Mouse (Mus musculus): ENCODE measurements around the gene Lzts2. TPM values are rescaled to one million over a fixed set of nuclear protein-coding genes. Genes with fewer than 3 reads are reported as not detected.
A peak's percentile ranks its signal among the peaks of the same experiment; 100 is the strongest.
"Not testable (repeated sequence)": the region's sequence is repeated elsewhere in the genome, so short reads cannot be mapped to it uniquely, and the experiment has no call there.

The Lzts2 gene
- total RNA-seq, 2 experiments from 2014 or later: 70.6 to 72.7 TPM

DNA sequence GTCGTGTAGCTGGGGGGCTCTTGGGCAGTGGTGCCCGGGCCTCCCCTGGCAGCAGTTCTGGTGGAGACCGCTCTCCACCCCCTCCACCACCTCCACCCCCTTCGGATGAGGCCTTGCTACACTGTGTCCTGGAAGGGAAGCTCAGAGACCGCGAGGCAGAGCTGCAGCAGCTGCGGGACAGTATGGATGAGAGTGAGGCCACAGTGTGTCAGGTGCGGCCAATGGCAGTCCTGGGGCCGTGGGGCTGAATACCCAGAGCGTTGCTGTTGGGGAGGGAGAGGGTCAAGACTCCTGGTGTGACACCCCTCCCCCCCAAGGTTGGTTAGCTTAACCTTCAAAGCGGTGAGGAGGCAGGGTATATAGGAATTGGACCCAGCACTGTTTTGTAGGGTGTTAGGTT lies 9.8 kb downstream of the Lzts2 start:
- DNase-seq (ENCODE audit: low spot score in 2 of 2): no peak

GRCm38 (mm10) chr19:45024775-45025174 lies 10.6 kb downstream of the Lzts2 start:
- no peak for DNase-seq (ENCODE audit: low spot score in 2 of 2)

DNA sequence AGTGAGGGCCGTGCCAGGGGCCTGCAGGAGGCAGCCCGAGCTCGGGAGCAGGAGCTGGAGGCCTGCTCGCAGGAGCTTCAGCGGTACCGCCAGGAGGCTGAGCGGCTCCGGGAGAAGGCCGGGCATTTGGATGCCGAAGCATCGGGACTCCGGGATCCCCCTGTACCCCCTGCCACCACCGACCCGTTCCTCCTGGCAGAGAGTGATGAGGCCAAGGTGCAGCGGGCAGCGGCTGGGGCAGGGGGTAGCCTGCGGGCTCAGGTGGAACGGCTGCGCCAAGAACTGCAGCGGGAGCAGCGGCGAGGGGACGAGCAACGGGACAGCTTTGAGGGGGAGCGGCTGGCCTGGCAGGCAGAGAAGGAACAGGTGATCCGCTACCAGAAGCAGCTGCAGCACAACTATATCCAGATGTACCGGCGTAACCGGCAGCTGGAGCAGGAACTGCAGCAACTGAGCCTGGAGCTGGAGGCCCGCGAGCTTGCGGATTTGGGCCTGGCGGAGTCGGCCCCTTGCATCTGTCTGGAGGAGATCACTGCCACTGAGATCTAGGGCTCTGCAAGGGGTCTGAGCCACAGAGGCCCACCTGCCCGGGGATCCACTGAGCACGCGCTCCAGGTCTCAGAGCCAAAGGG lies 11.8 kb downstream of the Lzts2 start:
- no peak for DNase-seq (ENCODE audit: low spot score in 2 of 2)

DNA sequence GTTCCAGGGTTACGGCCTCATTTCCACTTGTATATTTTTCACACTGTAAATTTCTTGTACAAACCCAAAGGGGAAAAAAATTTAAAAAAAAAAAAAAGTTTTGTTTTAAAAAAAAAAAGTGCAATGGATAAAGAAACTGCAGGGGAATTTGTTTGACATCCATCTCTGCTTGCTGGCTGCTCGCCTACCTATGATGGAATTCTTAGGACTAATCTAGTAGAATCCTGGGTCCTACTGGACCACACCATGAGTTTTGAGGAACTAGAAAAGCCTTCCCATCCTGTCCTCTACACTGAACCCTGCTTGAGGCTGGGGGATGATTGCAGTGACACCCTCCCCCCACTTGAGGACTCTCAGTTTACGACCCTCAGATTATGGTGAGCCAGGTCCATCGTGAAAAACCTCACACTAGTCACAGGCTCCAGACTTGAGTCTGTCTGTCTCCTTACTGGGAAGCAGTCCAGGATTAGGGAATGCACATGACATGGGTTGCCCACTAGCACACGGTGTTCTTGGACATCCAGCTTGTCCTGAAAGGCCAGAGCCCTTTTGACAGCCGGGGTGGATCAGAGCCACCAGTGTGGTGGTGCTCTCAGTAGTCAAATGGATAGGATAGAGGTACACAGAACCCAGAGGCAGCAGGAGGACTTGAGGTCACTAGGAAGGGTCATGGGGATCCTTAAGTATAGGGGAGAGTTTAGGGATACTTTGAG lies 12.9 kb downstream of the Lzts2 start:
- DNase-seq (ENCODE audit: low spot score in 2 of 2): no peak

- no peak for DNase-seq (ENCODE audit: low spot score in 2 of 2)
Measured at GRCm38 (mm10) chr19:45027848-45028247, 13.6 kb downstream of the Lzts2 start.

GRCm38 (mm10) chr19:45028746-45029145 lies 14.5 kb downstream of the Lzts2 start:
- no peak for DNase-seq (ENCODE audit: low spot score in 2 of 2)

GRCm38 (mm10) chr19:45029571-45029970 lies 15.4 kb downstream of the Lzts2 start:
- DNase-seq (ENCODE audit: low spot score in 2 of 2): no peak

DNA sequence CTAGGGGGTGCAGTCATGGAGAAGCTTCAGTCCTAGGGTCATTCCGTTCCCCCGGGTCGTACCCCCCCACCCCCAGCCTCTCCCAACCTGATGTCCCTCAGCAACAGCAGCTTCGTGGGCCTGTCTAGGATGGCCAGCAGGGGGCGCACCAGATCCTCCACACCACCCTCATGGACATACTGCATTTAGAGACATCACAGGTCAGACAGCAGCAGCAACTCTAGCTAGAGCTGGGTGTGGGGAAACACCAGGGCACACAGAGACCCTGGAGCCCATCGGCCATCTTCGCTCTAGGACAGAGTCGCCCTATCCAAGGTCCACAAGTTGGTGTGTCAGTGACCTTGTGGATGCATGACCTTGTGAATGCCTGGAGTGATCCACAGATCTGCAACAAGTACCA lies 15.9 kb downstream of the Lzts2 start:
- peak; percentile 65 to 68 for DNase-seq (ENCODE audit: low spot score in 2 of 2)

GRCm38 (mm10) chr19:45030746-45031693 lies 16.8 kb downstream of the Lzts2 start:
- peak; percentile 72 to 73 for DNase-seq (ENCODE audit: low spot score in 2 of 2)

DNA sequence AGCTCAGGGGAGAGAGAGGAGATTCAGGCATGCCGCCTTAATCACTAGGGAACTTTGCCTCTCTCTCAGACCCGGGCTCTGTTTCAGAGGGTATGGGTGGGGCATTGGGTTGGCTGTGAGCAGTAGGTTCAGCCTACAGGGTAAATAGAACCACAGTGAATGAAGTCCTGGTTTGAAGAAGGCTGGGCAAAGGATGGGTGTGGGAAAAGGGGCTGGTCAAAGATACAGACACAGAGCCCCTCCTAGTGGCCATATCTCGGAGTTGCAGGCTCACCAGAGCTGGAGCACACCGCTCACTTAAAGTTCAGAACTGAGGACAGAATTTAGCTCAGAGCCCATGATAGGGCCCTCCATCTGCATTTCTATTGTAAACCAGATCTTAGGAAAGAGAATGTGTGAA lies 17.6 kb downstream of the Lzts2 start:
- DNase-seq (ENCODE audit: low spot score in 2 of 2): peak; percentile 75 to 78

- no peak for DNase-seq (ENCODE audit: low spot score in 2 of 2)
Measured at GRCm38 (mm10) chr19:45032570-45033332, 18.5 kb downstream of the Lzts2 start.

- DNase-seq (ENCODE audit: low spot score in 2 of 2): peak; percentile 68 to 71
Measured at GRCm38 (mm10) chr19:45036867-45037266, 22.7 kb downstream of the Lzts2 start.

DNA sequence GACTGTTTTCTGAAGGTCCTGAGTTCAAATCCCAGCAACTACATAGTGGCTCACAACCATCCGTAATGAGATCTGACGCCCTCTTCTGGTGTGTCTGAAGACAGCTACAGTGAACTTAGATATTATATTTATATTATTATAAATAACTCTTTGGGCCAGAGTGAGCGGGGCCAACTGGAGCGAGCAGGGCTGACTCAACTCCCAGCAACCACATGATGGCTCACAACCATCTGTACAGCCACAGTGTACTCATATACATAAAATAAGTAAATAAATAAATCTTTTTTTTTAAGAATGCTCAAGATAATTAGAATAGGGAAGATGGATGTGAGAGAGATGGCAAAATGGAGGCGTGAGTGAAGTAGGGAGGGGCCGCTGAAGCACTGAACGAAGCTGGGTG lies 24.0 kb downstream of the Lzts2 start:
- not testable (repeated sequence) for DNase-seq (ENCODE audit: low spot score in 2 of 2)

- DNase-seq (ENCODE audit: low spot score in 2 of 2): no peak
Measured at GRCm38 (mm10) chr19:45040214-45040613, 26.0 kb downstream of the Lzts2 start.

DNA sequence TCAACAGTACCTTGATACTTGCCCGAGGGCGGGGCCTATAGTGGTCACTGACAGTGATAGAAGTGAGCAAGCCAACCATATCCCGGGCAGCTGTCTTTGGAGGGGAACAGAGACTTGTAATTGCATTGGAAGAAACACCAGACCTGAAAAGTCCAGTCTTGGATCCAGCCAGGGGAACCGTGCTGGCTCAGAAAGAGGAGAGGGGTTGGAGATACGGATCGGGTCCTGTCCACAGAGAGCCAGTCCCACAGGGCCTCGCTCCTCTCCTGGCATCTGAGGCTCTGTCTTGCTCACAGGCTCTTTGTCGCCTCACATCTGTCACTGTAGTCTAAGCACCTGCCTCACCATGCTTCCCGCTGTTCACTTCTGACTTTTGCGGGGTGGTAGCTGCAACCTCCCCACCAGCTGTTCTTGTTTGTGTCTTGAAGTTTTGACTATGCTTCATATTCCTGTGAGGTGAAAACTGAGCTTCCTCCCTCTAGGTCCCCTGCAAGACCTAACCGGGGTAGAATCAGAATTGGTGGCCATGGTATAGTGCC lies 30.2 kb downstream of the Lzts2 start:
- no peak for DNase-seq (ENCODE audit: low spot score in 2 of 2)

DNA sequence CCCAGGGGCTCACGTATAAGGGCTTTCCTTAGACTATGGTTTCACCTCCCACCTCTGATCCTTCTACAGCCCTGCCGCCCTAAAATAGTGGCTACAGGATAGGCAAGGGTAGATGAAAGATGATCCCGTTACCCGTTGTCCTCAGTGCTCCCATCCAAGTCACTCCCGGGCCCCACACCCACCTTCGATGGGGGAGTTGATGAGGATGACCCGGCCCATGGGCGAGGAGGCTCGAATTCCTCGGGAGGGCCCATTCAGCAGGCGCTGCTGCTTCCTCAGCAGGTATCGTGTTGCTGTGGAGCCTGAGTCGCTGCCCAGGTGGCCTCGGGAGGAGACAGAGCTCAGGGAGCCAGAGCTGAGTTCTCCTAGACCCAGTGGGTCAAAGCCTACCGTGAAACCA lies 31.0 kb downstream of the Lzts2 start:
- DNase-seq (ENCODE audit: low spot score in 2 of 2): no peak

GRCm38 (mm10) chr19:45045651-45046050 lies 31.4 kb downstream of the Lzts2 start, which contains the start of gene Pdzd7:
Gene Pdzd7, minus strand, starts transcription at chr19:45045717.
- no peak for DNase-seq (ENCODE audit: low spot score in 2 of 2)

DNA sequence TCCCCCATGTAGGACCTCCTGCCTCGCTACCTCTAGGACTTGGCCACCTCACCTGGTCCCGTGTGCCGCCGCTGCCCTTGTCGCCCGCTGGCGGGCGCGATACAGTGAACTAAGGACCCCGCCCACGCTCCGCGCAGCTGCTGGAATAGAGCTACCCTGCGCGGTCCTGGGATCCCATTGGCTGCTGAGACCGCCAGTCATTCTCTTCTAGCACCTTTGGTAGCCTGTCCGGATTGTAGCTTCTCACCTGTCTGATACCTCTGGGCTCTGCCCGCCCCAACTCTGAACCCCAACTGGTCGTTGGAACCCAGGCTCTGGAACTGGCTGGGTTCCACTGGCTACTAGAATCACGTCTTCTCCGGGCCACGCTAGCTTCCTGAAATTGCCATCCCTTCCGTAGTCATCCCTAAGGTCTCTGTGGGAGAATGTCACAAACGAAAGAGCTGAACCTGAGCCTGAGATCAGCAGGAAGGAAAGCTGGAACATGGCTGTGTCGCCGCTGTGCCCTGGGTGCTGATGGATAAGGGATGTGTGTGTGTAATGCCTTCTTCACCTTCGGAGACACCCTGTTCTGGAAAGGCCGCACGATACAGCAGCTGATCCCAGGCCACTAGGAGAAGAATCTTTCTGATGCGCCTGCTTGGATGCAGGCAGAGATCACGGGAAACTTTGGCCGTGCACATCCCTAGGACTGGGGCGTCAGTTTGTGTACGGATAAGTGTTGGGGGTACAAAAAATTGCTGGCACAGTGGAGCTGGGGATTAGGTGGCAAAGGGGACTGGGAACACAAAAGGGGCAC lies 32.5 kb downstream of the Lzts2 start:
- DNase-seq (ENCODE audit: low spot score in 2 of 2): peak; percentile 75 to 77

- peak; percentile 89 to 92 for DNase-seq (ENCODE audit: low spot score in 2 of 2)
Measured at GRCm38 (mm10) chr19:45047417-45047934, 33.3 kb downstream of the Lzts2 start, which contains the start of gene Sfxn3. Gene Sfxn3, plus strand, starts transcription at chr19:45047503.

All from adrenal gland, adult 18-20 months (tissue).